Mouse (Mus musculus) heart, postnatal 14 days (tissue): ENCODE results near the gene Wbp2. TPM values are rescaled to one million over a fixed set of nuclear protein-coding genes. Genes with fewer than 3 reads are reported as not detected.

ENCODE experiments used
- DNase-seq, 2 experiments: peaks; one replicate each; pipeline ENCODE4 v3.0.0; 2021 to 2022
- intact Hi-C: fragments of 180-260 bp; cut with DNase I; formaldehyde crosslinking; loops from one replicate; pipeline ENCODE4 v1.15.1; 2025
- total RNA-seq, 2 experiments: library from RNA; stranded (reverse); gene quantifications; 2 replicates each; pipeline ENCODE4 v1.2.3; 2021

Wbp2 gene
- total RNA-seq, 2 experiments from 2014 or later, result 83.6 to 89.5 TPM

GRCm38 (mm10) chr11:116042372-116043138 lies 44.2 kb downstream of the Wbp2 start:
- no peak for DNase-seq
- intact Hi-C loops, result loop anchor here (5.0 kb wide), 1 partner anchor 40 kb away; no protein-coding TSS in a partner anchor

GRCm38 (mm10) chr11:116041833-116042232 lies 45.0 kb downstream of the Wbp2 start:
- no peak for DNase-seq
- intact Hi-C loops, result loop anchor here (5.0 kb wide), 1 partner anchor 40 kb away; no protein-coding TSS in a partner anchor

- intact Hi-C loops, result loop anchor here (5.0 kb wide), 1 partner anchor 42 kb away; no protein-coding TSS in a partner anchor
Observed at GRCm38 (mm10) chr11:116040593-116040992, 46.2 kb downstream of the Wbp2 start.

GRCm38 (mm10) chr11:116037826-116038225 lies 49.0 kb downstream of the Wbp2 start:
- intact Hi-C loops, result loop anchor here (5.0 kb wide), 1 partner anchor 34 kb away; no protein-coding TSS in a partner anchor

More at GRCm38 (mm10) chr11:116040593-116040992, 46.2 kb downstream of the Wbp2 start:
- peak in 1 of 2 experiments; percentile 45 for DNase-seq

GRCm38 (mm10) chr11:116036671-116037070 lies 50.1 kb downstream of the Wbp2 start:
- intact Hi-C loops, result loop anchor here (5.0 kb wide), 1 partner anchor 36 kb away; no protein-coding TSS in a partner anchor
- DNase-seq, result no peak

More at GRCm38 (mm10) chr11:116037826-116038225, 49.0 kb downstream of the Wbp2 start:
- DNase-seq, result no peak

- DNase-seq, result no peak
- intact Hi-C loops, result no loop called here
Observed at GRCm38 (mm10) chr11:116034584-116034983, 52.2 kb downstream of the Wbp2 start.

GRCm38 (mm10) chr11:116030898-116031845 lies 55.6 kb downstream of the Wbp2 start:
- DNase-seq, result peak; percentile 28 to 45
- intact Hi-C loops, result loop anchor here (2.0 kb wide), 1 partner anchor 100 kb away; the partner anchor contains the start of gene Trim65

- peak; percentile 93 to 97 for DNase-seq
- intact Hi-C loops, result loop anchor here (2.0 kb wide), 1 partner anchor 101 kb away; the partner anchor contains the start of gene Trim65
Observed at GRCm38 (mm10) chr11:116030088-116030897, 56.5 kb downstream of the Wbp2 start, which contains the start of gene Unk. Gene Unk, plus strand, starts transcription at chr11:116030322.

- intact Hi-C loops, result no loop called here
- DNase-seq, result no peak
Observed at GRCm38 (mm10) chr11:116029086-116029865, 57.5 kb downstream of the Wbp2 start.

Other genes starting within 250 kb of the Wbp2 start
- gene Myo15b, start 228.6 kb downstream of the Wbp2 start, total RNA-seq, result under 1 TPM; 0.07 to 0.14 TPM
- 10 to 100 TPM; 19.6 to 20.4 TPM for gene Smim5, start 187.0 kb downstream of the Wbp2 start, total RNA-seq
- gene Smim6, start 175.0 kb downstream of the Wbp2 start, total RNA-seq, result under 1 TPM; 0.22 to 0.48 TPM
- gene Sap30bp, start 153.7 kb downstream of the Wbp2 start, total RNA-seq, result 10 to 100 TPM; 20.6 to 23.8 TPM
- 1 to 10 TPM; 7.1 to 8.9 TPM for gene Recql5, start 153.5 kb downstream of the Wbp2 start, total RNA-seq
- gene Itgb4, start 112.3 kb downstream of the Wbp2 start, total RNA-seq, result 1 to 10 TPM; 4.3 to 4.5 TPM
- gene Galk1, start 74.3 kb downstream of the Wbp2 start, total RNA-seq, result 10 to 100 TPM; 18.6 to 19.3 TPM
- 100 to 1,000 TPM; 184 to 193 TPM for gene H3f3b, start 59.0 kb downstream of the Wbp2 start, total RNA-seq
- gene Unk, start 56.7 kb downstream of the Wbp2 start, total RNA-seq, result 10 to 100 TPM; 12.2 to 12.9 TPM
- gene Unc13d, start 9.0 kb downstream of the Wbp2 start, total RNA-seq, result 1 to 10 TPM in 1 of 2 experiments, under 1 TPM in 1; 0.81 to 1.7 TPM
- gene Trim47, start 40.2 kb upstream of the Wbp2 start, total RNA-seq, result 10 to 100 TPM; 46.3 to 46.9 TPM
- 1 to 10 TPM; 7.3 to 8.2 TPM for gene Trim65, start 44.1 kb upstream of the Wbp2 start, total RNA-seq
- gene Mrpl38, start 51.9 kb upstream of the Wbp2 start, total RNA-seq, result 10 to 100 TPM; 55.5 to 56.3 TPM
- 10 to 100 TPM; 15.1 to 17.2 TPM for gene Fbf1, start 81.2 kb upstream of the Wbp2 start, total RNA-seq
- 10 to 100 TPM; 22.2 to 27.0 TPM for gene Ten1, start 111.9 kb upstream of the Wbp2 start, total RNA-seq
- gene Acox1, start 112.0 kb upstream of the Wbp2 start, total RNA-seq, result 100 to 1,000 TPM; 101 to 116 TPM
- under 1 TPM; 0.83 to 0.93 TPM for gene Evpl, start 151.1 kb upstream of the Wbp2 start, total RNA-seq
- gene Srp68, start 187.2 kb upstream of the Wbp2 start, total RNA-seq, result 10 to 100 TPM; 54.4 to 55.6 TPM
- gene Galr2, start 193.9 kb upstream of the Wbp2 start, total RNA-seq, result not detected
- 10 to 100 TPM; 44.3 to 52.3 TPM for gene Exoc7, start 220.2 kb upstream of the Wbp2 start, total RNA-seq
- 1 to 10 TPM in 1 of 2 experiments, under 1 TPM in 1; 0.07 to 1.5 TPM for gene Foxj1, start 248.4 kb upstream of the Wbp2 start, total RNA-seq